Mouse (Mus musculus): ENCODE data around the gene Ccdc181.

- TF ChIP-seq CTCF (IDR thresholded peaks at IDR 0.05) = no peak
- no peak for TF ChIP-seq EP300 (IDR thresholded peaks at IDR 0.05; ENCODE audit: insufficient read depth, low read depth, low read length)
Measured at GRCm38 (mm10) chr1:164326600-164327155, 51.3 kb downstream of the Ccdc181 start.

All from heart, adult 2 months (tissue).